In genomic region chr8:107286686-107287085, GRCm38 (mm10) we compare ENCODE assay signal across 18 mouse cellular contexts.
"Had no signal": no experiment of that assay in that cellular context is flagged by ENCODE, and none has a peak within 500 bp of the region (broad histone marks: within the 10 kb centered on the region; RNA-seq: fewer than 3 reads in every experiment).

No protein-coding gene starts in this region.

- H3K27ac ChIP-seq: limb, embryonic 12.5 days; limb, embryonic 15.5 days; liver, embryonic 12.5 days; liver, embryonic 15.5 days; stomach, embryonic 15.5 days had no signal

- H3K9me3 ChIP-seq: limb, embryonic 12.5 days; limb, embryonic 15.5 days; liver, embryonic 12.5 days; liver, embryonic 15.5 days; stomach, embryonic 15.5 days had no signal

- DNase-seq: kidney, postnatal 10 days; kidney, postnatal 4 days; left cerebral cortex, postnatal 4 days; lung, adult 2 months; lung, postnatal 14 days; lung, postnatal 4 days; midbrain, embryonic 14.5 days; right cerebral cortex, adult 18-20 months; right cerebral cortex, postnatal 25 days; spleen, adult 18-20 months; thymus, postnatal 36 days had no signal

- H3K9ac ChIP-seq: limb, embryonic 12.5 days; limb, embryonic 15.5 days; liver, embryonic 12.5 days; liver, embryonic 15.5 days; stomach, embryonic 15.5 days had no signal

- H3K27me3 ChIP-seq: limb, embryonic 12.5 days; limb, embryonic 15.5 days; liver, embryonic 12.5 days; liver, embryonic 15.5 days; stomach, embryonic 15.5 days had no signal

- H3K4me3 ChIP-seq: limb, embryonic 12.5 days; limb, embryonic 15.5 days; liver, embryonic 12.5 days; liver, embryonic 15.5 days; stomach, embryonic 15.5 days had no signal

- H3K36me3 ChIP-seq: limb, embryonic 12.5 days; limb, embryonic 15.5 days; liver, embryonic 12.5 days; liver, embryonic 15.5 days; stomach, embryonic 15.5 days had no signal

- ATAC-seq: inflammation-experienced regulatory T-cells, adult 6 months; liver, embryonic 12.5 days had no signal

- H3K4me1 ChIP-seq: limb, embryonic 12.5 days; liver, embryonic 15.5 days; stomach, embryonic 15.5 days had no signal

- H3K4me2 ChIP-seq: limb, embryonic 12.5 days; limb, embryonic 15.5 days; liver, embryonic 12.5 days; liver, embryonic 15.5 days; midbrain, embryonic 11.5 days; stomach, embryonic 15.5 days had no signal
